Comparison of ENCODE assay signal across 9 mouse cellular contexts in genomic region chr13:117567251-117567650, GRCm38 (mm10). TPM values are rescaled to one million over a fixed set of nuclear protein-coding genes. Genes with fewer than 3 reads are reported as not detected.
DNase-seq lines count a peak whose midpoint lies in the region; ATAC-seq and TF ChIP-seq lines count a peak whose summit lies in the region.
"Had no signal": no experiment of that assay in that cellular context is flagged by ENCODE, and none has a peak within 500 bp of the region (broad histone marks: within the 10 kb centered on the region; RNA-seq: fewer than 3 reads in every experiment).

No protein-coding gene starts in this region.

- TF ChIP-seq CTCF in hindbrain, postnatal 0 days (IDR thresholded peaks at IDR 0.05; ENCODE audit: low read depth): no peak

- H3K4me1 ChIP-seq in hindbrain, postnatal 0 days (ENCODE audit: insufficient read depth, low read length): no peaks in the 10 kb centered on the region
- H3K4me1 ChIP-seq in hindbrain, embryonic 13.5 days (replicated peaks): no peaks in the 10 kb centered on the region
- peaks cover 5% of the 10 kb centered on the region; the same call in 1 of the 2 replicates for H3K4me1 ChIP-seq in heart, embryonic 12.5 days (replicated peaks)

- no peak overlapping the region for H3K4me3 ChIP-seq in hindbrain, postnatal 0 days (ENCODE audit: low read length)
- no peak overlapping the region for H3K4me3 ChIP-seq in hindbrain, embryonic 13.5 days
- no peak overlapping the region for H3K4me3 ChIP-seq in heart, embryonic 12.5 days

- 51% methylated on average over 8 of the region's 8 CpGs for WGBS in hindbrain, postnatal 0 days
- WGBS in hindbrain, embryonic 13.5 days: 80% methylated on average over 8 of the region's 8 CpGs
- 24% methylated on average over 8 of the region's 8 CpGs for WGBS in heart, embryonic 12.5 days

- peak; percentile 93 for ATAC-seq in hindbrain, postnatal 0 days
- no peak for ATAC-seq in hindbrain, embryonic 13.5 days (ENCODE audit: low FRiP score)
- peak; percentile 61; the same call in 1 of the 2 replicates for ATAC-seq in heart, embryonic 12.5 days (ENCODE audit: insufficient number of reproducible peaks, low FRiP score)
- ATAC-seq in megakaryocyte, adult 5-6 weeks (ENCODE audit: poor library complexity, severe bottlenecking): no peak

- no peaks in the 10 kb centered on the region for H3K9me3 ChIP-seq in hindbrain, postnatal 0 days (ENCODE audit: low read length)
- no peaks in the 10 kb centered on the region for H3K9me3 ChIP-seq in hindbrain, embryonic 13.5 days
- H3K9me3 ChIP-seq in heart, embryonic 12.5 days (replicated peaks): no peaks in the 10 kb centered on the region

- no peaks in the 10 kb centered on the region for H3K36me3 ChIP-seq in hindbrain, postnatal 0 days (ENCODE audit: insufficient read depth, low read length)
- H3K36me3 ChIP-seq in hindbrain, embryonic 13.5 days: no peaks in the 10 kb centered on the region
- no peaks in the 10 kb centered on the region for H3K36me3 ChIP-seq in heart, embryonic 12.5 days

- H3K4me2 ChIP-seq in hindbrain, postnatal 0 days (ENCODE audit: low read depth, low read length): no peak overlapping the region
- no peak overlapping the region for H3K4me2 ChIP-seq in hindbrain, embryonic 13.5 days
- H3K4me2 ChIP-seq in heart, embryonic 12.5 days: peak overlapping the region; percentile 46

- H3K27me3 ChIP-seq in hindbrain, postnatal 0 days (ENCODE audit: insufficient read depth, low read length): no peaks in the 10 kb centered on the region
- H3K27me3 ChIP-seq in hindbrain, embryonic 13.5 days: no peaks in the 10 kb centered on the region
- no peaks in the 10 kb centered on the region for H3K27me3 ChIP-seq in heart, embryonic 12.5 days (replicated peaks)

- H3K27ac ChIP-seq in hindbrain, postnatal 0 days: no peak overlapping the region
- no peak overlapping the region for H3K27ac ChIP-seq in hindbrain, embryonic 13.5 days
- H3K27ac ChIP-seq in heart, embryonic 12.5 days (ENCODE audit: poor library complexity, severe bottlenecking): no peak overlapping the region

- peak; percentile 81 for DNase-seq in hindbrain, postnatal 0 days (ENCODE audit: low spot score)
- DNase-seq in left cerebral cortex, adult 8-10 months (ENCODE audit: low spot score in 2 of 2): peak; percentile 12 to 78
- DNase-seq in telencephalon, adult 2 months (ENCODE audit: low read depth, low spot score): peak; percentile 68
- DNase-seq in ovary, adult 18-20 months (ENCODE audit: low spot score): no peak
- DNase-seq in gastrocnemius, postnatal 4 days (ENCODE audit: low spot score in 2 of 2): no peak

- no peak overlapping the region for H3K9ac ChIP-seq in hindbrain, postnatal 0 days (replicated peaks; ENCODE audit: low read length)
- no peak overlapping the region for H3K9ac ChIP-seq in hindbrain, embryonic 13.5 days
- H3K9ac ChIP-seq in heart, embryonic 12.5 days: no peak overlapping the region

RNA-seq across cellular contexts. Expression of gene Hcn1, which starts 34.9 kb away (rescaled TPM):
- 9.8 and 9.9 TPM in 2 replicates for total RNA-seq in hindbrain, postnatal 0 days (2014; rRNA removed)
- 2.6 and 2.7 TPM in 2 replicates for polyA plus RNA-seq in hindbrain, postnatal 0 days (2015; fragmentation: Nextera tagmentation; extraction: Ambion mirVana)
- 0.69 and 0.71 TPM in 2 replicates for polyA plus RNA-seq in hindbrain, embryonic 13.5 days (2015; fragmentation: Nextera tagmentation; extraction: Ambion mirVana)
- polyA plus RNA-seq in heart, embryonic 12.5 days (2016; fragmentation: Nextera tagmentation; extraction: Ambion mirVana): 0.11 and 0.15 TPM in 2 replicates
- total RNA-seq in left cerebral cortex, adult 8-10 months (2022): 10 to 100 TPM; 29.7 to 36.3 (median 33.2) TPM
- not detected in 2 replicates for total RNA-seq in megakaryocyte, adult 5-6 weeks (2015)
- not detected in 2 replicates for total RNA-seq in megakaryocyte, adult 5-6 weeks (2017)
- under 1 TPM; 0.13 to 0.20 TPM for total RNA-seq in gastrocnemius, postnatal 4 days (2021)
- total RNA-seq: common myeloid progenitor, adult 5-6 weeks had no signal

Comparison
In these comparisons a context has a peak if more than half of its experiments do, and no peak if none do; other contexts are left out.
1. ATAC-seq: peak in hindbrain, postnatal 0 days (single experiment) and heart, embryonic 12.5 days (single experiment); none in hindbrain, embryonic 13.5 days (single experiment) and megakaryocyte, adult 5-6 weeks (single experiment).
2. DNase-seq: peak in hindbrain, postnatal 0 days (single experiment), left cerebral cortex, adult 8-10 months (2 of 2) and telencephalon, adult 2 months (single experiment); none in ovary, adult 18-20 months (single experiment) and gastrocnemius, postnatal 4 days (0 of 2).